Mouse (Mus musculus) CH12.LX (cell line): ENCODE results near the gene Pim2. TPM values are rescaled to one million over a fixed set of nuclear protein-coding genes. Genes with fewer than 3 reads are reported as not detected.

Experiments
- DNase-seq: peaks from one replicate; pipeline ENCODE4 v3.0.0-alpha.2; 2013; ENCODE audit errors: extremely low read depth
- H3K27ac ChIP-seq: 2 replicates; pipeline ENCODE4 v1.5.1; 2012; ENCODE audit warnings: low read depth, mild to moderate bottlenecking, control low read depth, moderate library complexity; ENCODE audit not compliant: insufficient read depth
- H3K27me3 ChIP-seq: replicated peaks from 2 replicates; pipeline ENCODE3; 2012; ENCODE audit warnings: inconsistent platforms
- H3K36me3 ChIP-seq, 2 experiments: replicated peaks in 1 of 2; 2 replicates each; pipeline versions ENCODE3 to v1.6.1; 2012; ENCODE audit warnings: inconsistent platforms in 1 of 2, low read length in 1 of 2, mild to moderate bottlenecking in 1 of 2, mixed read lengths in 1 of 2, moderate library complexity in 1 of 2; ENCODE audit not compliant: control insufficient read depth in 1 of 2, insufficient read depth in 1 of 2
- H3K4me1 ChIP-seq, 2 experiments: 2 replicates each; pipeline ENCODE4 v1.6.1; 2012; ENCODE audit warnings: inconsistent platforms in 1 of 2, moderate library complexity in 1 of 2; ENCODE audit not compliant: insufficient read depth in 2 of 2, control insufficient read depth in 1 of 2
- H3K4me2 ChIP-seq: 2 replicates; pipeline ENCODE4 v1.6.1; 2012; ENCODE audit warnings: low read depth, mild to moderate bottlenecking, control low read depth; ENCODE audit not compliant: poor library complexity, insufficient read depth, severe bottlenecking
- H3K4me3 ChIP-seq, 3 experiments: fragments of 150-350 bp in 1 of 3; sonication (generic) in 1 of 3; replicated peaks in 1 of 3; 2 replicates each; pipeline versions ENCODE3 to v1.5.1; 2011 to 2012; ENCODE audit warnings: low read depth in 2 of 3, low read length in 2 of 3, mild to moderate bottlenecking in 2 of 3, moderate library complexity in 2 of 3, control low read depth in 1 of 3, improper control_type of control experiment in 1 of 3, inconsistent platforms in 1 of 3, mixed read lengths in 1 of 3; ENCODE audit not compliant: poor library complexity in 1 of 3
- H3K79me2 ChIP-seq: replicated peaks from 2 replicates; pipeline ENCODE4 v1.6.1; 2012; ENCODE audit warnings: mild to moderate bottlenecking, moderate library complexity; ENCODE audit not compliant: control insufficient read depth, poor library complexity, insufficient read depth, severe bottlenecking; ENCODE audit errors: extremely low read depth
- H3K9ac ChIP-seq: 2 replicates; pipeline ENCODE4 v1.6.1; 2012; ENCODE audit warnings: low read depth, mild to moderate bottlenecking, control low read depth, moderate library complexity; ENCODE audit not compliant: insufficient read depth
- H3K9me3 ChIP-seq: replicated peaks from 2 replicates; pipeline ENCODE3; 2012; ENCODE audit warnings: low read length, inconsistent platforms, mixed read lengths
- BHLHE40 ChIP-seq: IDR thresholded peaks from 2 replicates; pipeline ENCODE4 v1.6.1; 2011; ENCODE audit warnings: mild to moderate bottlenecking, low read depth, low read length, improper control_type of control experiment
- CHD2 ChIP-seq: IDR thresholded peaks from 2 replicates; pipeline ENCODE4 v1.6.1; 2011; ENCODE audit warnings: low read length, improper control_type of control experiment
- ELF1 ChIP-seq: IDR thresholded peaks from 2 replicates; pipeline ENCODE4 v1.6.1; 2014; ENCODE audit warnings: low read depth, mild to moderate bottlenecking, inconsistent platforms, low read length, improper control_type of control experiment
- KAT2A ChIP-seq: IDR thresholded peaks from 2 replicates; pipeline ENCODE4 v1.6.1; 2012; ENCODE audit warnings: low read length, improper control_type of control experiment, inconsistent platforms; ENCODE audit not compliant: insufficient replicate concordance
- MAZ ChIP-seq: IDR thresholded peaks from 2 replicates; pipeline ENCODE4 v1.6.1; 2012; ENCODE audit warnings: low read depth, mild to moderate bottlenecking, inconsistent platforms, low read length, improper control_type of control experiment, moderate library complexity
- MEF2A ChIP-seq: IDR thresholded peaks from 2 replicates; pipeline ENCODE4 v1.6.1; 2014; ENCODE audit warnings: low read depth, mild to moderate bottlenecking, inconsistent platforms, low read length, improper control_type of control experiment, borderline replicate concordance
- MXI1 ChIP-seq: IDR thresholded peaks from 2 replicates; pipeline ENCODE4 v1.6.1; 2011; ENCODE audit warnings: mild to moderate bottlenecking, low read depth, low read length, improper control_type of control experiment
- NELFE ChIP-seq: IDR thresholded peaks from 2 replicates; pipeline ENCODE4 v1.6.1; 2011; ENCODE audit warnings: low read depth, low read length, improper control_type of control experiment
- NRF1 ChIP-seq: IDR thresholded peaks from 2 replicates; pipeline ENCODE4 v1.6.1; 2014; ENCODE audit warnings: low read depth, mild to moderate bottlenecking, inconsistent platforms, low read length, improper control_type of control experiment, moderate library complexity
- POLR2A ChIP-seq: IDR thresholded peaks from 2 replicates; pipeline ENCODE4 v1.6.1; 2011; ENCODE audit warnings: low read depth, mild to moderate bottlenecking, improper control_type of control experiment, low read length
- RAD21 ChIP-seq: IDR thresholded peaks from 2 replicates; pipeline ENCODE4 v1.6.1; 2011; ENCODE audit warnings: low read depth, mild to moderate bottlenecking, low read length, improper control_type of control experiment, moderate library complexity
- SIN3A ChIP-seq: IDR thresholded peaks from 2 replicates; pipeline ENCODE4 v1.6.1; 2012; ENCODE audit warnings: low read length, improper control_type of control experiment, inconsistent platforms
- TBP ChIP-seq: conservative IDR thresholded peaks from 2 replicates; pipeline ENCODE4 v1.6.1; 2011; ENCODE audit warnings: low read depth, low read length, improper control_type of control experiment
- TCF12 ChIP-seq: IDR thresholded peaks from 2 replicates; pipeline ENCODE4 v1.6.1; 2014; ENCODE audit warnings: low read depth, mild to moderate bottlenecking, inconsistent platforms, low read length, improper control_type of control experiment
- USF2 ChIP-seq: conservative IDR thresholded peaks from 2 replicates; pipeline ENCODE4 v1.6.1; 2011; ENCODE audit warnings: low read depth, low read length, improper control_type of control experiment
- ZC3H11A ChIP-seq: IDR thresholded peaks from 2 replicates; pipeline ENCODE4 v1.6.1; 2012; ENCODE audit warnings: low read depth, mild to moderate bottlenecking, inconsistent platforms, low read length, improper control_type of control experiment
- dilution Hi-C: fragments of 300-500 bp; cut with MboI; formaldehyde crosslinking; loops from 2 replicates; pipeline ENCODE4 v1.14.3; 2020; ENCODE audit warnings: low sequenced_read_pairs; ENCODE audit not compliant: extremely low pct_unique_long_range_greater_than_20kb, extremely low pct_ligation_motif_present
- in situ Hi-C: fragments of 300-500 bp; cut with MboI; formaldehyde crosslinking; loops from 3 replicates; pipeline ENCODE4 v1.14.3; 2019; ENCODE audit warnings: low sequenced_read_pairs, low pct_ligation_motif_present, low pct_unique_long_range_greater_than_20kb, mixed read lengths
- polyA plus RNA-seq: library from polyadenylated mRNA; unstranded; fragments of >175 nt; gene quantifications from 2 replicates; pipeline ENCODE4 v1.2.1, GENCODE M21; 2012; ENCODE audit warnings: low read depth; ENCODE audit not compliant: insufficient read length
- total RNA-seq, 2 experiments: library from RNA; depleted of rRNA; stranded (reverse); fragments of 300-350 nt in 1 of 2; fragments of >200 nt in 1 of 2; gene quantifications; 2 replicates each; pipeline ENCODE4 v1.2.3; 2012 to 2014

Gene Pim2
- total and polyA plus RNA-seq, 3 experiments: 119 to 177 (median 171) TPM

DNA sequence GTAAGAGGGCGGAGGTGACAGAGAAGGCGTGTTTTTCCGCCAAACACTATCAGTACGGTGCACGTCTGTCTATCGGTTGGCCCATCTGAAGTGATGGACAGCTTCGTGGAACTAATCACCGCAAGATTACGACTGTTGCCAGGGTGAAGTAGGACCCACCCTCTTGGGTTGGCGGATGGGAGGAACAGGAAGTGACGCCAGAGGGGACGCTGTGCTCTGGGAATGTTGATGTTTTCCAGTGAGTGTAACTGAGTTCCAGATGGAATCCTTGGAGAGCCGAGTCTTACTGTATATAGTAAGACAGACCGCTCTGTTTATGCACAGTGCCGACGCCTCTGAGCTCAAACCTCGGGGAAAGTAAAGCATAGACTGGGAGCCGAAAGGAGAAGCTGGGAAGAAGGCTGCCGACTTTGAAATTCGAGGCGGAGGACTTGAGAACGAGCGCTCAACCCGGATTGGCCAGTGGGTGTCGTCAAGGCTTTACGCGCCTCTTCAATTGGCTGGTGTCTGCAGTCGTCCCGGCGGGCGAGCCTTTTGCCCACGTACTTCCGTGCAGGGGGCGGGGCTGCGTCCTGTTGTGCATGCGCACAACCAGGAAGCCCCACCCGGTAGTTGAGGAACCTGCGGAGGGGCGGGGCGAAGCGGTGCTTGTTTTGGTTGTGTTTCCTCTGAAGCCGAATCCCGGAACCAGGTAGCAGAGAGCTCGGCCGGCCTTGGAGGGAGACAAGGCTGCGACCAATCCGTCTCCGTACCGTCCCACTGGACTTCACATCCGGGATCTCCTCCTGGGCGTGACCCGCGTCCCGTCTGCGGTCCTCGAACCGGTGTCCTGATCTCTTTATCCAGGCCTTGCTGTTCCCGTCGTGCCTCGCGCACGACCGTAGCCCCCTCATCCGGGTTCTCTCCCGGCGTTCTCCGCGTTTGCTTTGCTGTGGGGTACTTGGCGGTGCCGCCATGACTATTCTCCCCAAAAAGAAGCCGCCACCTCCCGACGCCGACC, 36.6 kb upstream of the Pim2 start, which contains the start of gene Otud5:
Otud5 (plus strand) TSS at position 202 of the 1,000 bp plus-strand sequence.
- Histone ChIP-seq H3K36me3 (peaks cover 7 to 30% of the 10 kb centered on the region in 2 experiments), H3K27me3 (no peaks in the 10 kb centered on the region), H3K27ac (peak within 1 kb of the TSS; percentile 80), H3K9ac (peak within 1 kb of the TSS; percentile 99), H3K4me2 (peak within 1 kb of the TSS; percentile 65; the same call in 1 of the 2 replicates), H3K4me1 (peaks cover 0 to 18% of the 10 kb centered on the region in 2 experiments; a peak in 2 of 4 replicates), H3K79me2 (peaks cover 46% of the 10 kb centered on the region), H3K4me3 (peak within 1 kb of the TSS; percentile 71 to 98 (median 75)), H3K9me3 (no peaks in the 10 kb centered on the region)
- DNase-seq: peak; percentile 94
- dilution Hi-C loops: no loop called here
- in situ Hi-C loops: no loop called here
- TF ChIP-seq POLR2A: peak; percentile 53
- no peak for TF ChIP-seq ZC3H11A
- 0 out of 2 replicates have a peak, but pooled peaks have one; percentile 25 for TF ChIP-seq KAT2A
- TF ChIP-seq TBP: no peak
- no peak for TF ChIP-seq USF2
- peak; percentile 8 for TF ChIP-seq NELFE
- peak; percentile 85 for TF ChIP-seq NRF1
- peak; percentile 92 for TF ChIP-seq ELF1
- TF ChIP-seq TCF12: peak; percentile 31; the same call in 1 of the 2 replicates
- TF ChIP-seq BHLHE40: peak; percentile 36; the same call in 1 of the 2 replicates
- 0 out of 2 replicates have a peak, but pooled peaks have one; percentile 12 for TF ChIP-seq MEF2A
- peak; percentile 88 for TF ChIP-seq MXI1
- peak; percentile 52; the same call in 1 of the 2 replicates for TF ChIP-seq CHD2
- no peak for TF ChIP-seq MAZ
- peak; percentile 39; the same call in 1 of the 2 replicates for TF ChIP-seq SIN3A

DNA sequence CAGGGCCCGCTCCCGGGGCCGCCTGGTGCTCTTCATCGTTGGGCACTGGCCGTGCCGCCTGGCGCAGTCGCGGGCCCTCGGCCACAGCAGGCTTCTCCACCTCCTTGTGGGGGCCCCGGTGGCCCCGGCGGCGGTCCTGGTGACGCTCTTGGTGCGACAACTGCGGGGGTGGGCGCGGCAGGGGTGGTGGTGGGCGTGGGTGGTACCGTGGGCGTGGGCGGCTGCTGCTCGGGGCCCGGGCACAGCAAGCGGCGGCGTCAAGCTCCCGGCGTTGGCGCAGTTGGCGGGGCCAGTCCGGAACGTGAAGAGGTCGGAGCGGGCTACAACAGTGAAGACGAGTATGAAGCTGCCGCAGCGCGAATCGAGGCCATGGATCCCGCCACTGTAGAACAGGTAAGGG, 35.7 kb upstream of the Pim2 start:
- no peak for DNase-seq
- H3K27ac ChIP-seq: peak overlapping the region; percentile 68
- H3K9ac ChIP-seq: peak overlapping the region; percentile 99
- H3K79me2 ChIP-seq: peaks cover 55% of the 10 kb centered on the region
- in situ Hi-C loops (no loop called here), dilution Hi-C loops (no loop called here)
- peaks cover 7 to 26% of the 10 kb centered on the region in 2 experiments for H3K36me3 ChIP-seq
- peak overlapping the region; percentile 71 to 98 (median 75) for H3K4me3 ChIP-seq
- H3K4me2 ChIP-seq: peak overlapping the region; percentile 78; the same call in 1 of the 2 replicates
- peaks cover 0 to 18% of the 10 kb centered on the region in 2 experiments; a peak in 2 of 4 replicates for H3K4me1 ChIP-seq
- no peaks in the 10 kb centered on the region for H3K27me3 ChIP-seq
- H3K9me3 ChIP-seq: no peaks in the 10 kb centered on the region
- TF ChIP-seq SIN3A (0 out of 2 replicates have a peak, but pooled peaks have one; percentile 8), MEF2A (no peak), RAD21 (no peak)
